Mouse (Mus musculus) hindbrain, embryonic 15.5 days (tissue): Measurements from ENCODE around the gene Lcn9. TPM values are rescaled to one million over a fixed set of nuclear protein-coding genes. Genes with fewer than 3 reads are reported as not detected.
"Not testable (repeated sequence)": the region's sequence is repeated elsewhere in the genome, so short reads cannot be mapped to it uniquely, and the experiment has no call there.

Experiments
- ATAC-seq: fragments of 200-750 bp; cut with Nextera tagmentation; 2 replicates; pipeline ENCODE4 v1.8.0; 2017; ENCODE audit warnings: low read depth, moderate number of reproducible peaks, moderate TSS enrichment; ENCODE audit not compliant: low FRiP score
- H3K27ac ChIP-seq: fragments of 300-500 bp; sonication (generic); replicated peaks from 2 replicates; pipeline ENCODE4 v1.5.1; 2015; ENCODE audit warnings: mild to moderate bottlenecking, inconsistent platforms
- H3K27me3 ChIP-seq: fragments of 300-500 bp; sonication (generic); 2 replicates; pipeline ENCODE4 v1.6.1; 2015; ENCODE audit warnings: control low read depth, inconsistent platforms
- H3K36me3 ChIP-seq: fragments of 300-500 bp; sonication (generic); 2 replicates; pipeline ENCODE4 v1.6.1; 2015; ENCODE audit warnings: control low read depth, inconsistent platforms
- H3K4me1 ChIP-seq: fragments of 300-500 bp; sonication (generic); replicated peaks from 2 replicates; pipeline ENCODE4 v1.6.1; 2015; ENCODE audit warnings: control low read depth, inconsistent platforms
- H3K4me2 ChIP-seq: fragments of 300-500 bp; sonication (generic); 2 replicates; pipeline ENCODE4 v1.6.1; 2015; ENCODE audit warnings: moderate library complexity, mild to moderate bottlenecking, inconsistent platforms
- H3K4me3 ChIP-seq: fragments of 300-500 bp; sonication (generic); 2 replicates; pipeline ENCODE4 v1.5.1; 2015; ENCODE audit warnings: mild to moderate bottlenecking, inconsistent platforms
- H3K9ac ChIP-seq: fragments of 300-500 bp; sonication (generic); 2 replicates; pipeline ENCODE4 v1.6.1; 2015; ENCODE audit warnings: inconsistent platforms
- H3K9me3 ChIP-seq: fragments of 300-500 bp; sonication (generic); 2 replicates; pipeline ENCODE4 v1.6.1; 2016; ENCODE audit warnings: control low read depth, inconsistent platforms
- WGBS: fragments of 180-500 bp; shearing (Covaris S2); methylation state at CpG from one replicate; pipeline ENCODE4 v1.1.7; 2015; 5-methylcytosine and 5-hydroxymethylcytosine counted together
- polyA plus RNA-seq: library from polyadenylated mRNA; unstranded; fragments of >200 nt; fragmentation: Nextera tagmentation; extraction: Ambion mirVana; gene quantifications from 2 replicates; pipeline ENCODE4 v1.2.1, GENCODE M21; 2015

Gene Lcn9
- polyA plus RNA-seq, 1 experiment from 2014 or later = not detected

GRCm38 (mm10) chr2:25813364-25813763 is 9.6 kb upstream of the Lcn9 start:
- no peaks in the 10 kb centered on the region for H3K9me3 ChIP-seq
- no peaks in the 10 kb centered on the region for H3K36me3 ChIP-seq
- no peak overlapping the region for H3K9ac ChIP-seq
- ATAC-seq = no peak
- no peak overlapping the region for H3K4me3 ChIP-seq
- WGBS = 80% methylated on average over 5 of the region's 5 CpGs
- H3K27me3 ChIP-seq = no peaks in the 10 kb centered on the region
- no peak overlapping the region for H3K27ac ChIP-seq
- no peak overlapping the region for H3K4me2 ChIP-seq
- no peaks in the 10 kb centered on the region for H3K4me1 ChIP-seq

- not testable (repeated sequence) for ATAC-seq, H3K4me3 ChIP-seq, H3K9ac ChIP-seq, H3K36me3 ChIP-seq, H3K27ac ChIP-seq, H3K27me3 ChIP-seq, H3K4me1 ChIP-seq, H3K9me3 ChIP-seq, H3K4me2 ChIP-seq
- WGBS = 80% methylated on average over 1 of the region's 1 CpGs
Observed at GRCm38 (mm10) chr2:25815748-25816147, 7.2 kb upstream of the Lcn9 start, which contains the start of gene Glt6d1. TSS of gene Glt6d1 (minus strand) at chr2:25815848.

GRCm38 (mm10) chr2:25824751-25825150 is 1.8 kb downstream of the Lcn9 start:
- Histone ChIP-seq H3K4me2 (no peak overlapping the region), H3K9ac (no peak overlapping the region), H3K9me3 (no peaks in the 10 kb centered on the region), H3K27ac (no peak overlapping the region), H3K36me3 (no peaks in the 10 kb centered on the region), H3K27me3 (no peaks in the 10 kb centered on the region), H3K4me3 (no peak overlapping the region), H3K4me1 (no peaks in the 10 kb centered on the region)
- ATAC-seq = no peak
- WGBS = 89% methylated on average over 3 of the region's 3 CpGs

GRCm38 (mm10) chr2:25828344-25828947 is 5.5 kb downstream of the Lcn9 start:
- Histone ChIP-seq H3K36me3 (no peaks in the 10 kb centered on the region), H3K27me3 (no peaks in the 10 kb centered on the region), H3K4me2 (no peak overlapping the region), H3K4me3 (no peak overlapping the region), H3K4me1 (no peaks in the 10 kb centered on the region), H3K9me3 (no peaks in the 10 kb centered on the region), H3K9ac (no peak overlapping the region), H3K27ac (no peak overlapping the region)
- WGBS = 84% methylated on average over 8 of the region's 8 CpGs
- no peak for ATAC-seq

- H3K4me2 ChIP-seq = no peak overlapping the region
- no peak overlapping the region for H3K27ac ChIP-seq
- no peaks in the 10 kb centered on the region for H3K27me3 ChIP-seq
- H3K4me3 ChIP-seq = no peak overlapping the region
- H3K9ac ChIP-seq = no peak overlapping the region
- H3K4me1 ChIP-seq = no peaks in the 10 kb centered on the region
- H3K9me3 ChIP-seq = no peaks in the 10 kb centered on the region
- ATAC-seq = no peak
- 87% methylated on average over 3 of the region's 3 CpGs for WGBS
- H3K36me3 ChIP-seq = no peaks in the 10 kb centered on the region
Observed at GRCm38 (mm10) chr2:25830786-25831185, 7.8 kb downstream of the Lcn9 start.

DNA sequence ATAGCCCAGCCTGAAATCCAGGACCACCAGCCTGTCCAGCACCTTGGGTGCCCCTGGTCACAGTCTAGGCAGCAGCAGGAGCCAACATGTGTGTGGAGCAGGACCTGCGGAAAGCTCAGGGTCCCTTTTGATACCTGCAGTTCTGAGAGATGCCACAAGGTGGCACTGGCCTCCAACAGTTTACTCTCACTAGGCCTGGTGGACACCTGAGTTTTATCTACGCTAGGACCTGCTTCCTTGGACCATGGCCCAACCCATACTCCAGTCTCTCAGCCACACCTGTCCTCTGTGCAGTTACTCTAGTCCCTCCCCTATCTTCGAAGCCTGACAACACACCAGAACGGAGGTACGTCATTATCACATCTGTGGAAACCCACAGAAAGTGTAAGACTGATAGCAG is 13.3 kb downstream of the Lcn9 start:
- Histone ChIP-seq H3K27ac (no peak overlapping the region), H3K4me3 (no peak overlapping the region), H3K4me1 (no peaks in the 10 kb centered on the region), H3K27me3 (no peaks in the 10 kb centered on the region), H3K4me2 (no peak overlapping the region), H3K9ac (no peak overlapping the region), H3K36me3 (no peaks in the 10 kb centered on the region), H3K9me3 (no peaks in the 10 kb centered on the region)
- WGBS = 44% methylated on average over 5 of the region's 5 CpGs
- ATAC-seq = peak; percentile 48; the same call in 1 of the 2 replicates

- Histone ChIP-seq H3K27ac (no peak overlapping the region), H3K9me3 (no peaks in the 10 kb centered on the region), H3K27me3 (no peaks in the 10 kb centered on the region), H3K9ac (no peak overlapping the region), H3K4me1 (no peaks in the 10 kb centered on the region), H3K4me2 (no peak overlapping the region), H3K4me3 (no peak overlapping the region), H3K36me3 (no peaks in the 10 kb centered on the region)
- no peak for ATAC-seq
- WGBS = 62% methylated on average over 4 of the region's 4 CpGs
Observed at GRCm38 (mm10) chr2:25842161-25842560, 19.2 kb downstream of the Lcn9 start.

GRCm38 (mm10) chr2:25842758-25843157 is 19.8 kb downstream of the Lcn9 start:
- no peaks in the 10 kb centered on the region for H3K4me1 ChIP-seq
- no peak overlapping the region for H3K9ac ChIP-seq
- WGBS = 44% methylated on average over 1 of the region's 1 CpGs
- no peaks in the 10 kb centered on the region for H3K27me3 ChIP-seq
- no peaks in the 10 kb centered on the region for H3K9me3 ChIP-seq
- no peaks in the 10 kb centered on the region for H3K36me3 ChIP-seq
- H3K27ac ChIP-seq = no peak overlapping the region
- H3K4me3 ChIP-seq = no peak overlapping the region
- no peak overlapping the region for H3K4me2 ChIP-seq
- ATAC-seq = no peak

DNA sequence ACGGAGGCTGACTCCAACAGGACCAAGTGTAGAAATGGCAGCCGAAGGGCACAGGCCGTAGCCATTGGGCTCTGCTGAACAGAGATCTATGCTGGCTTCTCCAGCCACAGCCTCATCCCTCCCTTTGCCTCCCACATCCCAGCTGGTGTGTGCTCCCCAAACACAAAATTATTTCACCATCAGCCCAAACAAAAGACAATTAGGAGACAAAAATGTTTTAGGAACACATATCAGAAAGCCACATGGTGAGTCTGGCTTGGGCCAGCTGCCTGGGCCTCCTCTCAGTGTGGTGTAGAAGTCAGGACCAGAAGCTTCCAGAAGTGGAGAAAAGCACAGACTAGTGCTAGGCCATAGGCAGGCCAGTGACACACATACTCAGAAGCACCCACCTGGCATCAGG is 21.1 kb downstream of the Lcn9 start:
- no peaks in the 10 kb centered on the region for H3K9me3 ChIP-seq
- no peak for ATAC-seq
- no peaks in the 10 kb centered on the region for H3K4me1 ChIP-seq
- no peaks in the 10 kb centered on the region for H3K27me3 ChIP-seq
- no peaks in the 10 kb centered on the region for H3K36me3 ChIP-seq
- no peak overlapping the region for H3K4me2 ChIP-seq
- H3K9ac ChIP-seq = no peak overlapping the region
- WGBS = 86% methylated on average over 3 of the region's 3 CpGs
- no peak overlapping the region for H3K27ac ChIP-seq
- no peak overlapping the region for H3K4me3 ChIP-seq

- Histone ChIP-seq H3K4me1 (no peaks in the 10 kb centered on the region), H3K36me3 (no peaks in the 10 kb centered on the region), H3K9me3 (no peaks in the 10 kb centered on the region), H3K9ac (no peak overlapping the region), H3K4me2 (no peak overlapping the region), H3K27ac (no peak overlapping the region), H3K4me3 (no peak overlapping the region), H3K27me3 (no peaks in the 10 kb centered on the region)
- 85% methylated on average over 8 of the region's 8 CpGs for WGBS
- no peak for ATAC-seq
Observed at GRCm38 (mm10) chr2:25846516-25846915, 23.6 kb downstream of the Lcn9 start.

DNA sequence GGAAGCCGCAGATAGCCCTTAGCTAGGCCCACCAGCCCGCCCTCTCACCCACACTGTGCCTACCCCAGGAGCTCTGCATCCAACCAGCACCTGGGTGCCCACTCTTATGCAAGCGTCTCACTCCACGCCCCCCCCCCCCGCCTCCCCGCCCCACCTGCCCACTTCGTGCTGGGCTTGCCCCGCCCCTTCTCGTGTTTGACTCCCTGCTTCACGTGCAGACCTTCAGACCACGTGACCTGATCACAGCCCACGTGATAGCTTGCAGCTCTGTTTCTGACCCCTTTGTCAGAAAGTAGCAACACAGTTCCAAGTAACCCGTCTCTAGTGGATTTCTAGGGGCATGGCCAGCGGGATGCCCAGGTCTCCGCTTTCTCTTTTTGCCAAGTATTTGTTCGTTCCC is 24.3 kb downstream of the Lcn9 start, which contains the start of gene Sohlh1:
Gene Sohlh1, minus strand, starts transcription at position 23 of the 400 bp plus-strand sequence.
- H3K4me1 ChIP-seq = no peaks in the 10 kb centered on the region
- WGBS = 88% methylated on average over 16 of the region's 16 CpGs
- no peaks in the 10 kb centered on the region for H3K27me3 ChIP-seq

DNA sequence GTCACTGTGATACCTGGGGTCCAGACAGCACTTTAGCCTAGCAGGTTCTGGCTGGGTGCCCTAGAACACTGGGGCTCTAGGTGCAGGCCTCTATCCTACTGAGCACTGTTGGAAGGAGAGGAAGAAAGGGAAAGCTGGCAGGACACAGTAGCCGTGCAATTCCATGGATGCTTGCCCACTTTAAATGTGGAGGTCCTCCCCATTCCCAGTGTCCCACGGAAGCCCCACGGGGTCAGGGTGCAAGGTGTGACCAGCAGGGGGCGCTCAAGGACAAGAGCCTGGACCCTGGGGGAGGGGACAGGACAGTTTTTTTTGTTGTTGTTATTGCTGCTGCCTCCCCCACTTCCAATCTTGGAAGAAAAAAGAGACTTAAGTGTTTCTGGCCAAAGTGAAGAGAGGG is 27.4 kb downstream of the Lcn9 start:
- Histone ChIP-seq H3K36me3 (no peaks in the 10 kb centered on the region), H3K9ac (no peak overlapping the region), H3K27me3 (no peaks in the 10 kb centered on the region), H3K4me2 (no peak overlapping the region), H3K4me1 (no peaks in the 10 kb centered on the region), H3K9me3 (no peaks in the 10 kb centered on the region), H3K4me3 (no peak overlapping the region), H3K27ac (no peak overlapping the region)
- WGBS = 11% methylated on average over 4 of the region's 4 CpGs
- ATAC-seq = no peak

More for the DNA sequence above, 24.3 kb downstream of the Lcn9 start, which contains the start of gene Sohlh1:
- ATAC-seq = no peak
- Histone ChIP-seq H3K36me3 (no peaks in the 10 kb centered on the region), H3K9ac (no peak within 1 kb of the TSS), H3K27ac (no peak within 1 kb of the TSS), H3K9me3 (no peaks in the 10 kb centered on the region), H3K4me3 (no peak within 1 kb of the TSS), H3K4me2 (no peak within 1 kb of the TSS)

DNA sequence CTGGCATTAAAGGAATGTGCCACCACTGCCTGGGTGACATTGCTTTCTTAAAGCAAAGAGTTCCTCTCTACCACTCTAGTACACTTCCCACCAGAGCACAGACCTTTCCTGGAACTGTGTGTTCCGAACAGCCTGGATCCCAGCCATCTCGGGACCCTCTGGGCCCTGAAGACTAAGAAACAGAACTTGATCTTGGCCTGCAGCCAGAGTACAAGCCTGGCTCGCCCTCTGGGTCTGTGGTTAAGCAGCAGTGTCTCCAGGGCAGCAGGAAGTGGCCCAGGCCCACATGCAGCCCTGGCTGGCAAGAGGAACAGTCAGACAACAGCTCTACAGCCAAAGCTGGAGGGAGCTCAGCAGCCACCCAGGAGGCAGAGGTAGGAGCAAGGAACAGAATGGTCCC is 29.7 kb downstream of the Lcn9 start:
- no peak overlapping the region for H3K4me2 ChIP-seq
- H3K27me3 ChIP-seq = no peaks in the 10 kb centered on the region
- no peak overlapping the region for H3K9ac ChIP-seq
- no peak overlapping the region for H3K27ac ChIP-seq
- no peak overlapping the region for H3K4me3 ChIP-seq
- 44% methylated on average over 3 of the region's 3 CpGs for WGBS
- H3K9me3 ChIP-seq = no peaks in the 10 kb centered on the region
- ATAC-seq = peak; percentile 68; the same call in 1 of the 2 replicates
- H3K36me3 ChIP-seq = no peaks in the 10 kb centered on the region
- H3K4me1 ChIP-seq = no peaks in the 10 kb centered on the region
